Mouse (Mus musculus): ENCODE measurements around the gene Gpr84. TPM values are rescaled to one million over a fixed set of nuclear protein-coding genes. Genes with fewer than 3 reads are reported as not detected.
"Not testable (repeated sequence)": the region's sequence is repeated elsewhere in the genome, so short reads cannot be mapped to it uniquely, and the experiment has no call there.

The Gpr84 gene
- polyA plus RNA-seq, 1 experiment from 2014 or later: 0.29 TPM

DNA sequence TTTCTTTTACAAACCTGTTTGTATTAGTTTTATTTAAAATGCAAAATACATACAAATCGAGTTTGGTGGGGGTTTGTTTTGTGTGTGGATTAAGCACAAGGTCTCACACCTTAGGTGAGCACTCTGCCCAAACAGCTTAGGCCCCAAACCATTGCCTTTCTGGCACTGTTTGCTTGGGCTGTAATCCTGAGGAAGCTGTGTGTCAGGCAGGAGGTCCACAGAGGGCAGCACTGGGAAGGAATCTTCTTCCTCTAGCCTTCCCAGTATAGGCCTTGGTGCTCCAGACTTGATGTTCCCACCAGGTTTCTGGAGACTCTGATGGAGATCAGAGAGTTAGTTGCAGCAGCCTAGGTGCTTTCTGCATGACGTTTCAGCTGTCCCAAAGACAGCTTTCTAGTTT lies 25.8 kb downstream of the Gpr84 start:
- H3K9ac ChIP-seq: 0 out of 2 replicates have a peak overlapping the region, but pooled peaks have one; percentile 8
- no peak overlapping the region for H3K4me2 ChIP-seq
- H3K4me3 ChIP-seq: no peak overlapping the region
- no peak for ATAC-seq (ENCODE audit: insufficient number of reproducible peaks, low FRiP score)
- H3K36me3 ChIP-seq: peaks cover 7% of the 10 kb centered on the region; the same call in 1 of the 2 replicates
- peaks cover 25% of the 10 kb centered on the region for H3K4me1 ChIP-seq (replicated peaks)
- peak overlapping the region; percentile 65; the same call in 1 of the 2 replicates for H3K27ac ChIP-seq (ENCODE audit: poor library complexity, severe bottlenecking)
- 42% methylated on average over 2 of the region's 2 CpGs for WGBS
- no peaks in the 10 kb centered on the region for H3K27me3 ChIP-seq (replicated peaks)
- H3K9me3 ChIP-seq (replicated peaks): no peaks in the 10 kb centered on the region

DNA sequence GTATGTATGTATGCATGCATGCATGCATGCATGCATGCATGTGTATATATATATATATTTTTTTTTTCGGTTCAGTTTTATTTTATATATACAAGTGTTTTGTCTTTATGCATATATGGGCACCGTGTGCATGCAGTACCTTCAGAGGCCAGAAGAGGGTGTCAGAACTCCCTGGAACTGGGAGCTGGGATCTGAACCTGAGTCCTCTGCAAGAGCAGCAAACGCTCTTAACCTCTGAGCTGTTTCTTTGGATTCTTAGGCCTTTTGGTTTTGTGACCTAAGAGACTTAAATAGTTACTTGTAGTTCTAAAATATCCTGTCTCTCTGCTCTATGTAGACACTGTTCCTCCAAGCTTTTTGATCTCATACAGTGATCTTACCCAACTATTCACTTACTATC lies 26.3 kb downstream of the Gpr84 start:
- 0 out of 2 replicates have a peak, but pooled peaks cover 2% of the 10 kb centered on the region for H3K36me3 ChIP-seq
- no peak overlapping the region for H3K4me2 ChIP-seq
- no peak overlapping the region for H3K27ac ChIP-seq (ENCODE audit: poor library complexity, severe bottlenecking)
- no peaks in the 10 kb centered on the region for H3K27me3 ChIP-seq (replicated peaks)
- 72% methylated on average over 3 of the region's 3 CpGs for WGBS
- no peak for ATAC-seq (ENCODE audit: insufficient number of reproducible peaks, low FRiP score)
- H3K4me3 ChIP-seq: no peak overlapping the region
- H3K4me1 ChIP-seq (replicated peaks): peaks cover 20% of the 10 kb centered on the region
- H3K9me3 ChIP-seq (replicated peaks): no peaks in the 10 kb centered on the region
- H3K9ac ChIP-seq: no peak overlapping the region

DNA sequence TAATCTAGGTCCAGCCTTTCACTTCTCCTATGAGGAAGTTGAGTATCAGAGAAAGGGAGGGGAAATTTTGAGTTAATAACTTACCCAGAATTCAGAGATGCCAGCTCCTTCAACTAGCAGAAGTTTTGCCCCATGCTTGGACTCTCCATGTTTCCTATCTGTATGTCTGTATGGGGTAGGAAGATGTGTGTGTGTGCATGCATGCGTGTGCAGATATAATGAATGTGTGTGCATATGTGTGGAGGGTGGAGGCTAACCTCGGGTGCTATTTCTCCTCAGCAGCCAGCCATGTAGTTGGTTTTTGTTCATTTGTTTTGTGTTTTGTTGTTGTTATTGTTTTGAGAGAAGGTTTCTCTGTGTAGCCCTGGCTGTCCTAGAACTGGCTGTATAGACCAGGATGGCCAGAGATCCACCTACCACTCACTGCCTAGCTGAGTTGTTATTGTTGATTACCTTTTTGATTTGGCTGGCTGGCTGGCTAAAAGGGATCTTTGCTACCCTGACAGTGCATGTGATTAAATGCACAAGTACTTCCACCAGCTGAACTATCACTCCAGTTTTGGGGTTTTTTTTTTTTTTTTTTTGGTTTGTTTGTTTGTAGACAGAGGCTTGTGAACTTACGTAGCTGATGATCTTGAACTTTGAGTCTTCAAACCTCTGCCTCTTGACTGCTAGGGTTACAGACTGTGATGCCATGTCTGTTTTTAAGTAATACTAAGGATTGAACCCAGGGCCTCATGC lies 28.8 kb downstream of the Gpr84 start:
- Histone ChIP-seq H3K9ac (no peak overlapping the region), H3K27ac (ENCODE audit: poor library complexity, severe bottlenecking) (no peak overlapping the region), H3K4me2 (no peak overlapping the region), H3K36me3 (peaks cover 5% of the 10 kb centered on the region; the same call in 1 of the 2 replicates), H3K4me1 (replicated peaks) (peaks cover 20% of the 10 kb centered on the region), H3K27me3 (replicated peaks) (no peaks in the 10 kb centered on the region), H3K9me3 (replicated peaks) (no peaks in the 10 kb centered on the region), H3K4me3 (no peak overlapping the region)
- WGBS: 91% methylated on average over 3 of the region's 3 CpGs
- ATAC-seq (ENCODE audit: insufficient number of reproducible peaks, low FRiP score): no peak

DNA sequence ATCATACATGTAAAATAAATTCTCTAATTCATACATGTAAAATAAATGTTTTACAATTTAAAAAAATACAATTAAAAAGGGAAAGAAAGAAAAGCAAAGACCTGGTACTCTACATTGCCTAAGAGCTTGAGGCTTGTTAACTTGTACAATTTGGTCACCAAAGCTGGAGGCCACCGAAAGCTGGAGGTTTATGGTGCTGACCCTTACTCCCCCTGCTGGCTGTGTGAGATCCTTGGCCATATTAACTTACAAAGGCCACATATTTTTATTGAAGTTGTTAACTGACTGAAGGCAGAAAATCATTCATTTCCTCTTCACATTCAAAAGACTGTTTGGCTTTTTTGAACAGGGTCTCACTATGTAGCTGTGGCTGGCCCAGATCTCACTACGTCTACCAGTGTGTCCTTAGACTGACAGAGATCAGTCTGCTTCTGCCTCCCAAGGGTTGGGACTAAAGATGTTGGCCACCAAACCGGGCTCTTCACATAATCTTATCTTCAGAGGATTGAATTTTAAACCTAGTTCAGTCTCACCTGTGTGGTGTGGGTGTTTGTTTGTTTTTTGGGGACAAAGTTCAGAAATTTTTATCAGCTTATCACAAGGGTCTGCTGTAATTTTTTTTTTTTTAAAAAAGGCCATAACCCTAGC lies 29.5 kb downstream of the Gpr84 start:
- WGBS: 66% methylated on average over 3 of the region's 3 CpGs

DNA sequence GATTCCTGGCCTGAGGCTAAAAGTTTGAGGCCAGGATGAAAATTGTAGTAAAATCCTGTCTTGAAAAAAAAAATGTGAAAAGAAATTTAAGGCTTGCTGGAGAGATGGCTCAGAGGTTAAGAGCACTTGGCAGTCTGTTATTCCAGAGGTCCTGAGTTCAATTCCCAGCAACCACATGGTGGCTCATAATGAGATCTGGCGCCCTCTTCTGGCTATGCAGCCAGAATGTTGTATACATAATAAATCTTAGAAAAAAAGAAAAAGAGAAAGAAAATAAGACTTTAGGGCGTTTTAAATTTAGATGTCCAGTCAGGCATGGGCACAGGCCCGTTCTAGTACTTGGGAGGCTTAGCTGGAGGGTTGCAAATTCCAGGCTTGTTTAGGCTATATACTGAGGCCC lies 30.7 kb downstream of the Gpr84 start:
- 58% methylated on average over 3 of the region's 3 CpGs for WGBS
- Histone ChIP-seq H3K4me2 (no peak overlapping the region), H3K4me3 (no peak overlapping the region), H3K9ac (no peak overlapping the region), H3K9me3 (replicated peaks) (no peaks in the 10 kb centered on the region), H3K4me1 (replicated peaks) (peaks cover 5% of the 10 kb centered on the region), H3K27ac (ENCODE audit: poor library complexity, severe bottlenecking) (no peak overlapping the region), H3K36me3 (peaks cover 5% of the 10 kb centered on the region; the same call in 1 of the 2 replicates), H3K27me3 (replicated peaks) (no peaks in the 10 kb centered on the region)
- no peak for ATAC-seq (ENCODE audit: insufficient number of reproducible peaks, low FRiP score)

More for the DNA sequence above, 29.5 kb downstream of the Gpr84 start:
- Histone ChIP-seq H3K9me3 (replicated peaks) (no peaks in the 10 kb centered on the region), H3K27ac (ENCODE audit: poor library complexity, severe bottlenecking) (no peak overlapping the region), H3K9ac (no peak overlapping the region), H3K36me3 (peaks cover 5% of the 10 kb centered on the region; the same call in 1 of the 2 replicates), H3K27me3 (replicated peaks) (no peaks in the 10 kb centered on the region), H3K4me1 (replicated peaks) (peaks cover 17% of the 10 kb centered on the region), H3K4me2 (no peak overlapping the region), H3K4me3 (no peak overlapping the region)
- no peak for ATAC-seq (ENCODE audit: insufficient number of reproducible peaks, low FRiP score)

DNA sequence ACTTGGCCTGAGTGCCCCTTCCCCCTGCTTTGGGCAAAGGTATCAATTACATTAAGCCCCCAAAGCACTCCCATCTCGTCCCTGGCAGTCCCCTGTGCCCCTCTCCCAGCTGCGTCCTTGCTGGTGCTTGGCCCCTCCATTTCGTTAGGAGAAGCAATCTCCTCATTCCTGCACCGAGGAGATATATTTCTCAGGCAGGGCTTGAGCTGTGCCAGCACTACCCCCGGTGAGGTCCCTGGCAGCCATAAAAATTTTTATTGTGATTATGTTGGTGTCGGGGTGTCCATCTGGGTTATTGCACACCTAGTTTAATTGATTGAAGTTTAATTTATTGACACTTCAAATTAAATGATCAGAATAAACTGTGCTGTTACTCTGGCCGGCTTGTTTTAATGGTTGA lies 32.5 kb downstream of the Gpr84 start:
- no peak overlapping the region for H3K27ac ChIP-seq (ENCODE audit: poor library complexity, severe bottlenecking)
- H3K4me1 ChIP-seq (replicated peaks): peaks cover 9% of the 10 kb centered on the region
- H3K9me3 ChIP-seq (replicated peaks): no peaks in the 10 kb centered on the region
- 76% methylated on average over 7 of the region's 7 CpGs for WGBS
- ATAC-seq (ENCODE audit: insufficient number of reproducible peaks, low FRiP score): no peak
- no peak overlapping the region for H3K4me2 ChIP-seq
- H3K9ac ChIP-seq: no peak overlapping the region
- H3K36me3 ChIP-seq: peaks cover 5% of the 10 kb centered on the region; the same call in 1 of the 2 replicates
- H3K27me3 ChIP-seq (replicated peaks): no peaks in the 10 kb centered on the region
- H3K4me3 ChIP-seq: no peak overlapping the region

DNA sequence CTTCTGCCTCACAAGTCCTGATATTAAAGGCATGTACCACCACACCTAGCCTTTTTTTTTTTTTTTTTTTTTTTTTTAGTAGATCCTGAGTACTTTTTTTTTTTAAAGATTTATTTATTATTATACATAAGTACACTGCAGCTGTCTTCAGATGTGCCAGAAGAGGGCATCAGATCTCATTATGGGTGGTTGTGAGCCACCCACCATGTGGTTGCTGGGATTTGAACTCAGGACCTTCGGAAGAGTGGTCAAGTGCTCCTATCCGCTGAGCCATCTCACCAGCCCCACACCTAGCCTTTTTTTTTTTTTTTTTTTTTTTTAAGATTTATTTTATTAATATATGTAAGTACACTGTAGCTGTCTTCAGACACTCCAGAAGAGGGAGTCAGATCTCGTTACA lies 34.5 kb downstream of the Gpr84 start:
- H3K36me3 ChIP-seq; H3K27me3 ChIP-seq (replicated peaks); ATAC-seq (ENCODE audit: insufficient number of reproducible peaks, low FRiP score); H3K9me3 ChIP-seq (replicated peaks); H3K27ac ChIP-seq (ENCODE audit: poor library complexity, severe bottlenecking); H3K9ac ChIP-seq; H3K4me1 ChIP-seq (replicated peaks); H3K4me2 ChIP-seq; H3K4me3 ChIP-seq: not testable (repeated sequence)
- WGBS: 89% methylated on average over 3 of the region's 3 CpGs

DNA sequence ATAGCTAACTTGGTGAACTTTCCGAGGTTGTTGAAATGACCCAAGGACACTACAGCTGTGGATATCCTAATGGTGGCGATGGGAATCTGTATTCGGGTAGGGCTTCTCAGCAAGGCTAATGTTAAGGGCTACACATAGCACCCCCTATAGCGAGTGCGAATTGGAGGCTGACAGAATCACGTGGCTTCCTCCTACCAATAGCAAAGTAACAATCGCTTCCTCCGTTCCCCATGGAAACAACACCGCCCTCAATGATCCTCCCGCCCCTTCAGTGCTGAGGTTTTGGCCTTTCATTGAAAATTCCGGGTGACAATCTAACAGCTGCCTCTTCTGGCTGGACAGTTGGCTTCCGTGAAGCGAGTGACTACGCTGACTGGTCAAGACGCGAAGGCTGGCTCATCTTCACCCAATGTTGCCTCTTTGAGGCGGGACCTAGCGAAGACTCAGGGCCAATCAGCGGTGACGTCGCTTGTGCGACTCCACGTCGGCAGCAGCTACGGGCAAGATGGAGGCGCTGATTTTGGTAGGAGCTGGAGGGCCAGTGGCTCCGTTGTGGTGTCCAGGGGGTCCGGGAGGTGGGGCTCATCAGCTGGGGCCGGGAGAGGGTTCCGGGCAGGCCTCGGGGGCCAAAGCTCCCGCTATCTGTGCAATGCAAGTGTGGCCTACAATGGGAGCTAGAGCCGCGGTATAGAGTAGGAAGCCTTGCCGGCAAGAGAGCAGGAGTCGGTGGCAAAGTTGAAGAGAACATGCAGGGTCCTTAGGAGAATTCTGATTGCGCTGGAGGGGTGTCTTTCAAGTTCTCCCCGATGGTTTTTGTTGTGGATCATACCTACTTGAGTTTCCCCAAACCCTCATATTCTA lies 37.8 kb downstream of the Gpr84 start, which contains the start of gene Copz1:
TSS of gene Copz1 (plus strand) at position 296 of the 861 bp plus-strand sequence.
- ATAC-seq (ENCODE audit: insufficient number of reproducible peaks, low FRiP score): peak; percentile 99
- Histone ChIP-seq H3K4me1 (replicated peaks) (peaks cover 9% of the 10 kb centered on the region), H3K36me3 (no peaks in the 10 kb centered on the region), H3K27me3 (replicated peaks) (no peaks in the 10 kb centered on the region), H3K27ac (ENCODE audit: poor library complexity, severe bottlenecking) (peak within 1 kb of the TSS; percentile 68), H3K9me3 (replicated peaks) (no peaks in the 10 kb centered on the region), H3K4me2 (peak within 1 kb of the TSS; percentile 74), H3K9ac (peak within 1 kb of the TSS; percentile 98), H3K4me3 (peak within 1 kb of the TSS; percentile 98)
- WGBS: under 1% methylated on average over 38 of the region's 38 CpGs

DNA sequence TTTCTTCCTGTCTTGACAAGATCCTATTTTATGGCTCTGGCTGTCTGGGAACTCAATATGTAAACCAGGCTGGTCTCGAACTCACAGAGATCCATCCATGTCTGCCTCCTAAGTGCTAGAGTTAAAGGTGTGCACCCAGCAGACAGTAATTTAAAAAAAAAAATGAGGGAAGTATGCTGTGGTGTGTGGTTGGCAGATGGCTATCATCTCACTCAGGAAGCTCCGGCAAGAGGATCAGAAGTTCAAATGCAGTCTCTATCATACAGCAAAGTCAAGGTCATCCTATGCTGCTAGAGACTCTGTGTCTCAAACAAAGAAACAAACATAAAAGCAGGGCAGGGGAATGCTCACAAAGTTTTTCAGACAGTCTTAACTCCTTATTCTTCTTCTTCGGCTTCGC lies 41.5 kb downstream of the Gpr84 start:
- Histone ChIP-seq H3K9ac (no peak overlapping the region), H3K4me1 (replicated peaks) (peaks cover 2% of the 10 kb centered on the region), H3K4me3 (no peak overlapping the region), H3K27ac (ENCODE audit: poor library complexity, severe bottlenecking) (no peak overlapping the region), H3K4me2 (no peak overlapping the region), H3K9me3 (replicated peaks) (no peaks in the 10 kb centered on the region), H3K36me3 (no peaks in the 10 kb centered on the region), H3K27me3 (replicated peaks) (no peaks in the 10 kb centered on the region)
- ATAC-seq (ENCODE audit: insufficient number of reproducible peaks, low FRiP score): no peak
- WGBS: 78% methylated on average over 4 of the region's 4 CpGs

DNA sequence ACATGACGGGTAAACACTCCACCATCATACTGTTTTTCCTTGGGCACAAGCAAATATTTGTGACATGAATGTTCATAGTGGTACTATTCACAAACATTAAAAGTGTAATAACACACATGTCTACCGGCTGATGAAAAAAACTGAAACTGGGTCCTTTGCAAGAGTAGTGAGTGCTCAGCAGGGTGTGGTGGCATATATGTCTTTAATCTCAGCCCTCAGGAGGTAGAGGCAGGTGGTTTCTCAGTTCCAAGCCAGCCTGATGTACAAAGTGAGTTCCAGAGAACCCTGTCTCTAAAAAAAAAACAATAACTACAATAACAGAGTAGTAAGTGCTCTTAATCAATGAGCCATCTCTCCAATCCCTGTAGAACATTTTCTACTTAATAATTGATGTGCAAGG lies 45.6 kb downstream of the Gpr84 start:
- Histone ChIP-seq H3K9me3 (replicated peaks) (no peaks in the 10 kb centered on the region), H3K4me1 (replicated peaks) (peaks cover 5% of the 10 kb centered on the region; the same call in 1 of the 2 replicates), H3K4me2 (no peak overlapping the region), H3K9ac (no peak overlapping the region), H3K27me3 (replicated peaks) (no peaks in the 10 kb centered on the region), H3K36me3 (no peaks in the 10 kb centered on the region), H3K4me3 (no peak overlapping the region), H3K27ac (ENCODE audit: poor library complexity, severe bottlenecking) (no peak overlapping the region)
- 81% methylated on average over 2 of the region's 2 CpGs for WGBS
- no peak for ATAC-seq (ENCODE audit: insufficient number of reproducible peaks, low FRiP score)

DNA sequence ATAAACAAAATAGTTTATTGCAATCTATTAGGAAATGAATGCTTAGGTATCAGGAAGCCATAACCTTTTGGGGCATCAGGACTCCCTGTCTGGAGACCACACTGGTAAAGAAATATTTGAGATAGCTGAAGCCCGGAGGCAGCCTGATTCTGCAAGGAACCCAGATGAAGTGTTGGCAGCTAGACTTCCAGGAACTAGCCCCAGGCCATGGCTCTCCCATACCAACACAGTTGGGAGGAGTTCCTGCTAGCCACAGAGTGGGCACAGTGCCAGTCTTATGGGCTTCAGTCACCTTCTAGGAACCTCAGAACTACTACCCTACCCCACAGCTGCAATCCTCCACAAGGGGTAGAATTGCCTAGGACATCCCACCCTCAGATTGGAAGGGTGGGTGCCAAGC lies 50.4 kb downstream of the Gpr84 start:
- WGBS: 6% methylated on average over 1 of the region's 1 CpGs
- Histone ChIP-seq H3K9me3 (replicated peaks) (no peaks in the 10 kb centered on the region), H3K27me3 (replicated peaks) (no peaks in the 10 kb centered on the region), H3K27ac (ENCODE audit: poor library complexity, severe bottlenecking) (no peak overlapping the region), H3K36me3 (no peaks in the 10 kb centered on the region), H3K4me3 (no peak overlapping the region), H3K9ac (no peak overlapping the region), H3K4me2 (no peak overlapping the region), H3K4me1 (replicated peaks) (peaks cover 26% of the 10 kb centered on the region)
- ATAC-seq (ENCODE audit: insufficient number of reproducible peaks, low FRiP score): no peak
